Mouse (Mus musculus): ENCODE data around the gene Creb3l2. TPM values are rescaled to one million over a fixed set of nuclear protein-coding genes. Genes with fewer than 3 reads are reported as not detected.
"Not testable (repeated sequence)": the region's sequence is repeated elsewhere in the genome, so short reads cannot be mapped to it uniquely, and the experiment has no call there.

Creb3l2 gene
- polyA plus RNA-seq, 1 experiment from 2014 or later = 20.8 TPM

DNA sequence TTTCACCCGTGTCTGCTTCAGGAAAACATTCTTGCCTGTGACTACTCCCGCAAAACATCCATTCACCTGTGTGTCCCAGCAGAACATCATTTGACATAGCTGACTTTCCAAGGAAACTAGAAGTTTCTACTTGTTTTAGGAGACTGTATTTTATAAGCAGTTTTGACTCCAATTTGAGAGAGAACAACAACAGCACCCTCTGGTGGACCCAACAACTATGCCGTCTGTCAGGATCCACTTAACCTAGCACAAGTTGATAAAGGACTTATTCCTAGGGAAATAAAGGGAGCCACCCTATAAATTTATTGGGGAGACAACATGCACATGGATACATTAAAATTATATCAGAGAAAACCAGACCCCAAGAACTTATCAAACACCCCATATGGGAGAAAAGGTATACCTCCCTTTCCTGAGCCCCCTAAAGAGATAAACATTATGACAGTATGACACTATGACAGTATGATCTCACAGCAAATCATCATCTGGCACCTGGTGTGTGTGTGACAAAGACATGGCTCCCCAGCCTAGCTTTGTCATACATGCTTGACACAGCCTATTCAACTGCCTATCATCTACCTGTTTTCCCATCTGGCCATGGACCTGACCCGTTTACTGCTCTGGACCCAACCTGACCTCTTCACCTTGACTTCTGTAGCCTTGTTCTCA is 31.9 kb upstream of the Creb3l2 start:
- no peaks in the 10 kb centered on the region for H3K27me3 ChIP-seq (ENCODE audit: insufficient read depth, low read length)
- no peak overlapping the region for H3K9ac ChIP-seq (ENCODE audit: low read depth, low read length)
- no peak overlapping the region for H3K4me3 ChIP-seq (replicated peaks; ENCODE audit: low read depth, low read length)
- no peaks in the 10 kb centered on the region for H3K9me3 ChIP-seq (replicated peaks; ENCODE audit: low read length)
- no peak overlapping the region for H3K27ac ChIP-seq
- no peak for ATAC-seq (replicated peaks; ENCODE audit: low FRiP score, low read depth)
- H3K4me2 ChIP-seq (ENCODE audit: low read length) = no peak overlapping the region
- DNase-seq (ENCODE audit: low spot score) = no peak
- WGBS = 81% methylated on average over 4 of the region's 4 CpGs
- peak; percentile 56 for TF ChIP-seq CTCF (IDR thresholded peaks at IDR 0.05; ENCODE audit: low read depth)
- no peaks in the 10 kb centered on the region for H3K4me1 ChIP-seq (replicated peaks; ENCODE audit: insufficient read depth, low read length)
- no peaks in the 10 kb centered on the region for H3K36me3 ChIP-seq (ENCODE audit: insufficient read depth, low read length)

- H3K27ac ChIP-seq = no peak overlapping the region
- no peak for TF ChIP-seq CTCF (IDR thresholded peaks at IDR 0.05; ENCODE audit: low read depth)
Observed at GRCm38 (mm10) chr6:37470216-37470615, 28.3 kb upstream of the Creb3l2 start.

DNA sequence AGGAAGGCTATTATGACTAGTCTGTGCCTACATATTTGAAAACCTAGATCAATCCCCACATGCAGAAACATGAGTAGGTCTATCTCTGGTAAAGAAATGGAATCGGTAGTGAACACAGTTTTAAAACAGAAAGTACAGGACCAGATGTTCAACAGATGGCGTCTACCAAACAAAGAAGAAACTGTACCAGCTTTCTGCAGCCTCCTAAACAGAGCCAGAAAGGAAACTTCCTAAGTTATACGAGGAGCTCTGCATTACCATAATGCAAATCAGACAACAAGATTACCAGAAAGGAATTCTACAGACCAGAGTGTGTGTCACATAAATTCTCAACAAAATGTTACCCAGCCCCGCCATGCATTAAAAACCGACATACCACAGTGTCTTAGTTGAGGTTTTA is 23.9 kb upstream of the Creb3l2 start:
- ATAC-seq (replicated peaks; ENCODE audit: low FRiP score, low read depth) (no peak), DNase-seq (ENCODE audit: low spot score) (peak; percentile 44)
- WGBS = 49% methylated on average over 5 of the region's 5 CpGs
- Histone ChIP-seq H3K4me3 (replicated peaks; ENCODE audit: low read depth, low read length) (no peak overlapping the region), H3K27me3 (ENCODE audit: insufficient read depth, low read length) (no peaks in the 10 kb centered on the region), H3K9ac (ENCODE audit: low read depth, low read length) (no peak overlapping the region), H3K4me2 (ENCODE audit: low read length) (no peak overlapping the region), H3K36me3 (ENCODE audit: insufficient read depth, low read length) (no peaks in the 10 kb centered on the region), H3K9me3 (replicated peaks; ENCODE audit: low read length) (no peaks in the 10 kb centered on the region), H3K27ac (no peak overlapping the region), H3K4me1 (replicated peaks; ENCODE audit: insufficient read depth, low read length) (no peaks in the 10 kb centered on the region)
- TF ChIP-seq CTCF (IDR thresholded peaks at IDR 0.05; ENCODE audit: low read depth) = no peak

More at GRCm38 (mm10) chr6:37470216-37470615, 28.3 kb upstream of the Creb3l2 start:
- WGBS = 78% methylated on average over 4 of the region's 4 CpGs
- Histone ChIP-seq H3K36me3 (ENCODE audit: insufficient read depth, low read length) (no peaks in the 10 kb centered on the region), H3K4me3 (replicated peaks; ENCODE audit: low read depth, low read length) (no peak overlapping the region), H3K27me3 (ENCODE audit: insufficient read depth, low read length) (no peaks in the 10 kb centered on the region), H3K9me3 (replicated peaks; ENCODE audit: low read length) (no peaks in the 10 kb centered on the region), H3K4me1 (replicated peaks; ENCODE audit: insufficient read depth, low read length) (no peaks in the 10 kb centered on the region), H3K4me2 (ENCODE audit: low read length) (no peak overlapping the region), H3K9ac (ENCODE audit: low read depth, low read length) (no peak overlapping the region)
- no peak for ATAC-seq (replicated peaks; ENCODE audit: low FRiP score, low read depth)
- no peak for DNase-seq (ENCODE audit: low spot score)

- H3K27ac ChIP-seq = no peak overlapping the region
- ATAC-seq (replicated peaks; ENCODE audit: low FRiP score, low read depth) = no peak
Observed at GRCm38 (mm10) chr6:37465356-37465755, 23.4 kb upstream of the Creb3l2 start.

GRCm38 (mm10) chr6:37464585-37464984 is 22.6 kb upstream of the Creb3l2 start:
- no peaks in the 10 kb centered on the region for H3K27me3 ChIP-seq (ENCODE audit: insufficient read depth, low read length)
- ATAC-seq (replicated peaks; ENCODE audit: low FRiP score, low read depth) = 0 out of 2 replicates have a peak, but pooled peaks have one; percentile 34
- H3K9me3 ChIP-seq (replicated peaks; ENCODE audit: low read length) = no peaks in the 10 kb centered on the region
- 0 out of 2 replicates have a peak overlapping the region, but pooled peaks have one; percentile 18 for H3K9ac ChIP-seq (ENCODE audit: low read depth, low read length)
- peak overlapping the region; percentile 26; the same call in 1 of the 2 replicates for H3K4me3 ChIP-seq (replicated peaks; ENCODE audit: low read depth, low read length)
- WGBS = 3% methylated on average over 5 of the region's 5 CpGs
- H3K36me3 ChIP-seq (ENCODE audit: insufficient read depth, low read length) = no peaks in the 10 kb centered on the region
- no peaks in the 10 kb centered on the region for H3K4me1 ChIP-seq (replicated peaks; ENCODE audit: insufficient read depth, low read length)
- peak; percentile 29 for DNase-seq (ENCODE audit: low spot score)
- peak overlapping the region; percentile 53 for H3K4me2 ChIP-seq (ENCODE audit: low read length)
- peak overlapping the region; percentile 50 for H3K27ac ChIP-seq
- no peak for TF ChIP-seq CTCF (IDR thresholded peaks at IDR 0.05; ENCODE audit: low read depth)

More at GRCm38 (mm10) chr6:37465356-37465755, 23.4 kb upstream of the Creb3l2 start:
- Histone ChIP-seq H3K4me2 (ENCODE audit: low read length) (no peak overlapping the region), H3K27me3 (ENCODE audit: insufficient read depth, low read length) (no peaks in the 10 kb centered on the region), H3K36me3 (ENCODE audit: insufficient read depth, low read length) (no peaks in the 10 kb centered on the region), H3K4me3 (replicated peaks; ENCODE audit: low read depth, low read length) (no peak overlapping the region), H3K9me3 (replicated peaks; ENCODE audit: low read length) (no peaks in the 10 kb centered on the region), H3K4me1 (replicated peaks; ENCODE audit: insufficient read depth, low read length) (no peaks in the 10 kb centered on the region), H3K9ac (ENCODE audit: low read depth, low read length) (no peak overlapping the region)
- DNase-seq (ENCODE audit: low spot score) = no peak
- no peak for TF ChIP-seq CTCF (IDR thresholded peaks at IDR 0.05; ENCODE audit: low read depth)

DNA sequence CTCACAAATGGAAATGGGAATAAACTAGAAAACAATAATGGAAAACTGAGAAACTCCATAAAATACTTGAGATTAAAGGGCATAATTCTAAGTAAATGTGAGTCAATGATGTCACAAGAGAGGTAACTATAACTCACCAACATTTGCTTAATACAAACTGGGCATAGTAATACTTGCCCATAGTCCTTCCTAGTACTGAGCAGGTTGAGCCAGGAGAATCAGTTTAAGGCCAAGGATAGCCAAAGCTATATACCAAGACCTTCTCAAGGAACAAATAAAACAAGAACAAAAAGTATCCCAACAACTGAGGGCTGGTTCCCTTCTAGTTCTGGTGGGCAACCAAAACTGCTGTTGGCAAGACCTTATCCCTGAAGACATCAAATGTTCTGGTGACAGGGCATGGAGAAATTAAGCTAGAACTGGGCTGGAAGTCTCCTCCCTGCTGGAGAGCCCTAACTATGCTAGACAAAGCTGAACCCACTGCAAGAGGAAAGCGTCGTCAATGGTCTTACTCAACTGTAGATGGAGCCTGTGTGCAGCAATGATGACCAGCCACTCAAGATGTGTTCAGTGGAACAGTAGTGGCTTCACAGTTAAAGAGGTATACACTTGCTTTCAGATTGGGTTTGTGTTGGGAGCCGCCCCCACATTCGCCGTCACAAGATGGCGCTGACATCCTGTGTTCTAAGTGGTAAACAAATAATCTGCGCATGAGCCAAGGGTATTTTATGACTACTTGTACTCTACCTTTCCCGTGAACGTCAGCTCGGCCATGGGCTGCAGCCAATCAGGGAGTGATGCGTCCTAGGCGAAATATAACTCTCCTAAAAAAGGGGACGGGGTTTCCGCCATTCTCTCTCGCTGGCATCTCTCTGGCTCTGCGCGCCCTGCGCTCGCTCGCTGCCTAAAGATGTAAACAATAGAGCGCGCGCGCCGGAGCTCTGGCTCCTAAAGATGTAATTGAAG is 21.9 kb upstream of the Creb3l2 start:
- ATAC-seq (replicated peaks; ENCODE audit: low FRiP score, low read depth) = peak; percentile 98
- peak; percentile 72 for TF ChIP-seq CTCF (IDR thresholded peaks at IDR 0.05; ENCODE audit: low read depth)
- WGBS = 0% methylated on average over 6 of the region's 25 CpGs

More for the DNA sequence above, 21.9 kb upstream of the Creb3l2 start:
- not testable (repeated sequence) for H3K36me3 ChIP-seq (ENCODE audit: insufficient read depth, low read length); H3K27me3 ChIP-seq (ENCODE audit: insufficient read depth, low read length); H3K9ac ChIP-seq (ENCODE audit: low read depth, low read length); H3K9me3 ChIP-seq (replicated peaks; ENCODE audit: low read length); H3K4me1 ChIP-seq (replicated peaks; ENCODE audit: insufficient read depth, low read length)
- Histone ChIP-seq H3K27ac (peak overlapping the region; percentile 66; the same call in 1 of the 2 replicates), H3K4me2 (ENCODE audit: low read length) (peak overlapping the region; percentile 53), H3K4me3 (replicated peaks; ENCODE audit: low read depth, low read length) (peak overlapping the region; percentile 26; the same call in 1 of the 2 replicates)
- DNase-seq (ENCODE audit: low spot score) = peak; percentile 98

All from kidney, postnatal 0 days (tissue).